Mouse (Mus musculus) liver, embryonic 16.5 days (tissue): Measurements from ENCODE around the gene Lars2. TPM values are rescaled to one million over a fixed set of nuclear protein-coding genes. Genes with fewer than 3 reads are reported as not detected.
A peak's percentile ranks its signal among the peaks of the same experiment; 100 is the strongest.

ENCODE experiments used
- ATAC-seq: fragments of 200-750 bp; cut with Nextera tagmentation; 2 replicates; pipeline ENCODE4 v1.8.0; 2017; ENCODE audit warnings: low read depth, mild to moderate bottlenecking, moderate number of reproducible peaks, moderate library complexity
- H3K27ac ChIP-seq: fragments of 300-500 bp; sonication (generic); 2 replicates; pipeline ENCODE4 v1.5.1; 2014; ENCODE audit warnings: mild to moderate bottlenecking, low read length
- H3K27me3 ChIP-seq: fragments of 300-500 bp; sonication (generic); 2 replicates; pipeline ENCODE4 v1.6.1; 2014; ENCODE audit warnings: low read depth, low read length, mixed read lengths; ENCODE audit not compliant: control insufficient read depth, insufficient read depth
- H3K36me3 ChIP-seq: fragments of 300-500 bp; sonication (generic); 2 replicates; pipeline ENCODE4 v1.6.1; 2014; ENCODE audit warnings: mild to moderate bottlenecking; ENCODE audit not compliant: control insufficient read depth, insufficient read depth
- H3K4me1 ChIP-seq: fragments of 300-500 bp; sonication (generic); 2 replicates; pipeline ENCODE4 v1.6.1; 2014; ENCODE audit warnings: low read depth, low read length, mixed read lengths; ENCODE audit not compliant: control insufficient read depth
- H3K4me2 ChIP-seq: fragments of 300-500 bp; sonication (generic); 2 replicates; pipeline ENCODE4 v1.6.1; 2014; ENCODE audit warnings: low read depth, low read length, mixed read lengths
- H3K4me3 ChIP-seq: fragments of 300-500 bp; sonication (generic); 2 replicates; pipeline ENCODE4 v1.5.1; 2014; ENCODE audit warnings: low read depth, mild to moderate bottlenecking, low read length
- H3K9ac ChIP-seq: fragments of 300-500 bp; sonication (generic); 2 replicates; pipeline ENCODE4 v1.6.1; 2014; ENCODE audit warnings: low read depth, low read length
- H3K9me3 ChIP-seq: fragments of 300-500 bp; sonication (generic); replicated peaks from 2 replicates; pipeline ENCODE4 v1.6.1; 2016; ENCODE audit warnings: low read length; ENCODE audit not compliant: control insufficient read depth
- WGBS: fragments of 180-500 bp; shearing (Covaris S2); extraction: QIAGEN DNeasy Blood & Tissue Kit; methylation state at CpG from one replicate; pipeline ENCODE4 v1.1.7; 2014; ENCODE audit not compliant: insufficient replicate concordance; 5-methylcytosine and 5-hydroxymethylcytosine counted together
- polyA plus RNA-seq: library from polyadenylated mRNA; unstranded; fragments of >200 nt; fragmentation: Nextera tagmentation; extraction: Ambion mirVana; gene quantifications from 2 replicates; pipeline ENCODE4 v1.2.1, GENCODE M21; 2015

Lars2 gene
- polyA plus RNA-seq, 1 experiment from 2014 or later, result 554 TPM

DNA sequence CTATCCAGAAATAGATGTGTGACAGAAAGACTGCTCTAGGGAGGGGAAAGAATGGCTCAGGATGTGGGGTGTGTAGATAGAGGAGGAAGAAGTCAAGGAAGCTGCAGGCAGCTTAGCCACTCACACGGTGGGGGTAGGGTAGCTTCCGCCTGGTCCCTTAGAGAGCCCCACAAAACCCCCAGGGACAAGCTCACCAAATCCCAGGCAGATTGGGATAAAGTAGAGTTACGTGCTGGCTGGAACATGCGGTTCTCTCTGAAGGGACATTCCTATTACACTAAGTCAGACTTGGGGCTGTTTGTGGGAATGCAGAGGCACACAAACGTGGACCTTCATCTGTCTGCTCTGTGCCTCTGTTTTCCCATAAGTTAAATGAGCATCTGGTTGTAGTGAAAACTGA, 124.2 kb downstream of the Lars2 start:
- peaks cover 37% of the 10 kb centered on the region for H3K4me1 ChIP-seq
- 73% methylated on average over 5 of the region's 5 CpGs for WGBS
- no peak overlapping the region for H3K4me2 ChIP-seq
- H3K9ac ChIP-seq, result no peak overlapping the region
- no peaks in the 10 kb centered on the region for H3K9me3 ChIP-seq
- H3K36me3 ChIP-seq, result no peaks in the 10 kb centered on the region; the same call in 1 of the 2 replicates
- no peak for ATAC-seq
- no peak overlapping the region for H3K4me3 ChIP-seq
- H3K27me3 ChIP-seq, result no peaks in the 10 kb centered on the region
- H3K27ac ChIP-seq, result 0 out of 2 replicates have a peak overlapping the region, but pooled peaks have one; percentile 12

- no peaks in the 10 kb centered on the region for H3K27me3 ChIP-seq
- H3K27ac ChIP-seq, result no peak overlapping the region
- H3K4me3 ChIP-seq, result no peak overlapping the region
- ATAC-seq, result peak; percentile 37
- no peak overlapping the region for H3K9ac ChIP-seq
- no peak overlapping the region for H3K4me2 ChIP-seq
- peaks cover 38% of the 10 kb centered on the region for H3K4me1 ChIP-seq
- no peaks in the 10 kb centered on the region; the same call in 1 of the 2 replicates for H3K36me3 ChIP-seq
- 67% methylated on average over 9 of the region's 9 CpGs for WGBS
- H3K9me3 ChIP-seq, result no peaks in the 10 kb centered on the region
Observed at GRCm38 (mm10) chr9:123491917-123492585, 125.3 kb downstream of the Lars2 start.

DNA sequence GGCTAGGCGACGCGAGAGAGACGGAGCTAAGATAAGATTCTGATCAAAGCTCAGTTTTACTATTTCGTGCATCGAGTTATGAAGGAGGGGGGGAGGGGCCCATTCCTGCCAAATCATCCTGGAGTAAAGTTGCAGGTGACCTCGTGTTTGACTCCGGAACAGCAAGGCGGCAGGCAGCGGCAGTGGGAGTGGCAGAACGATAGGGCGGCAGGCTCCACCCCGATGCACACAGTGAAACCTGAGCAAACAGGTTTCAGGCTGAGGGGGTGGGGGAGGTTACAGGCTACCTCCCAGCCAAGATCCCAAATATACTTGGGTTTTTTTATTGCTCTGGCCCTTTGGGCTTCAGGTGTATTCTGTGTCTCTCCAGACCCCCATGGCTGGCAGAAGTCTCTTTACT, 129.9 kb downstream of the Lars2 start:
- Histone ChIP-seq H3K4me2 (peak overlapping the region; percentile 33; the same call in 1 of the 2 replicates), H3K36me3 (no peaks in the 10 kb centered on the region), H3K4me1 (peaks cover 29% of the 10 kb centered on the region), H3K9ac (no peak overlapping the region), H3K9me3 (no peaks in the 10 kb centered on the region), H3K4me3 (0 out of 2 replicates have a peak overlapping the region, but pooled peaks have one; percentile 16), H3K27ac (no peak overlapping the region), H3K27me3 (no peaks in the 10 kb centered on the region)
- WGBS, result 35% methylated on average over 13 of the region's 13 CpGs
- peak; percentile 54; the same call in 1 of the 2 replicates for ATAC-seq

DNA sequence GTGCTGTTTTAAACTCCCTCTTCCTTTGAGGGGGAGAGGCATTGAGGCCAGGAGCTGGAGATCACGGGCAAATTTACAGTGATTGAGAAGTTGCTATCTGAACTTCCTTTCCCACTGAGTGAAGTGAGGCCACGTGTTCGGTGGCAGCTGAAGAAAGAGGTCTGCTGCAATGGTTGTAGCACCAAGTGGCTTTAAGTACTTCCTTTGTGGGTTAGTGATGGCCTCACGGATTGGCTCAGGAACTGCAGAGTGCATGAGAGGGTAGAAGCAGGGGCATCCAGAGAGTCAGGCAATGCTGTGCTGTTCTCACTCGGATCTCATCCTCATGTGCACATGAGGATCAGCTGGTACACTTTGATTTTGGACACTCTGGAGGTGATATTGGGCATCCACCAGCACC, 131.2 kb downstream of the Lars2 start:
- no peak overlapping the region for H3K27ac ChIP-seq
- H3K4me3 ChIP-seq, result no peak overlapping the region
- no peaks in the 10 kb centered on the region for H3K27me3 ChIP-seq
- ATAC-seq, result 0 out of 2 replicates have a peak, but pooled peaks have one; percentile 20
- H3K4me2 ChIP-seq, result no peak overlapping the region
- WGBS, result 34% methylated on average over 5 of the region's 5 CpGs
- H3K4me1 ChIP-seq, result peaks cover 18% of the 10 kb centered on the region
- H3K36me3 ChIP-seq, result peaks cover 6% of the 10 kb centered on the region; the same call in 1 of the 2 replicates
- H3K9me3 ChIP-seq, result no peaks in the 10 kb centered on the region
- no peak overlapping the region for H3K9ac ChIP-seq

- no peak overlapping the region for H3K9ac ChIP-seq
- H3K4me2 ChIP-seq, result no peak overlapping the region
- ATAC-seq, result no peak
- H3K27me3 ChIP-seq, result no peaks in the 10 kb centered on the region
- no peak overlapping the region for H3K27ac ChIP-seq
- H3K4me3 ChIP-seq, result no peak overlapping the region
- WGBS, result 67% methylated on average over 4 of the region's 4 CpGs
- peaks cover 16% of the 10 kb centered on the region for H3K4me1 ChIP-seq
- peaks cover 9% of the 10 kb centered on the region; the same call in 1 of the 2 replicates for H3K36me3 ChIP-seq
- no peaks in the 10 kb centered on the region for H3K9me3 ChIP-seq
Observed at GRCm38 (mm10) chr9:123500480-123500879, 133.8 kb downstream of the Lars2 start.

- Histone ChIP-seq H3K27ac (no peak overlapping the region), H3K4me2 (no peak overlapping the region), H3K27me3 (no peaks in the 10 kb centered on the region), H3K9ac (no peak overlapping the region), H3K4me1 (no peaks in the 10 kb centered on the region; the same call in 1 of the 2 replicates), H3K9me3 (no peaks in the 10 kb centered on the region), H3K36me3 (peaks cover 9% of the 10 kb centered on the region; the same call in 1 of the 2 replicates), H3K4me3 (no peak overlapping the region)
- 76% methylated on average over 5 of the region's 5 CpGs for WGBS
- no peak for ATAC-seq
Observed at GRCm38 (mm10) chr9:123503171-123503834, 136.6 kb downstream of the Lars2 start.

- H3K36me3 ChIP-seq, result peaks cover 9% of the 10 kb centered on the region; the same call in 1 of the 2 replicates
- no peaks in the 10 kb centered on the region for H3K9me3 ChIP-seq
- WGBS, result 1% methylated on average over 2 of the region's 2 CpGs
Observed at GRCm38 (mm10) chr9:123504325-123504724, 137.6 kb downstream of the Lars2 start.

DNA sequence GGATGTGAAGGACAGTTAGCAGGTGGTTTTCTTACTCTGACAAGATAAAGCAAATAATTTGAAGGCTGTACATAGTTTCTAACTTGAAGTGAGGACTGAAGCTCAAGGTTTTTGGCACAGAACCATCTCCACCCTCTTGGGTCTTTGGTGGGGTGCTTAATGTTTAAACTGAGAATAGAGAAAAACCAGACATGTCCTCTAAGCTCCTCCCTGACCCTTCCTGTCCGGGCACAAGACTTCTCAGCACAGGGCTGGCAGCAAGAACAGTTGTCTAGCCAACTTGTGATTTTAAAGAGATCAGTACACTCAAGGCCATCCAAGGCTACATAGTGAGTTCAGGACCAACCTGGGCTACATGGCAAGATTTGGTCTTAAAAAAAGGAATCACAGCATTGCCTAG, 138.9 kb downstream of the Lars2 start:
- H3K4me1 ChIP-seq, result no peaks in the 10 kb centered on the region; the same call in 1 of the 2 replicates
- H3K27ac ChIP-seq, result no peak overlapping the region
- H3K4me3 ChIP-seq, result no peak overlapping the region
- H3K9me3 ChIP-seq, result no peaks in the 10 kb centered on the region
- no peak for ATAC-seq
- peaks cover 9% of the 10 kb centered on the region; the same call in 1 of the 2 replicates for H3K36me3 ChIP-seq
- 64% methylated on average over 1 of the region's 1 CpGs for WGBS
- no peaks in the 10 kb centered on the region for H3K27me3 ChIP-seq
- H3K4me2 ChIP-seq, result no peak overlapping the region
- H3K9ac ChIP-seq, result no peak overlapping the region

More at GRCm38 (mm10) chr9:123504325-123504724, 137.6 kb downstream of the Lars2 start:
- H3K27me3 ChIP-seq, result no peaks in the 10 kb centered on the region
- no peak overlapping the region for H3K4me2 ChIP-seq
- peak; percentile 85 for ATAC-seq
- H3K9ac ChIP-seq, result no peak overlapping the region
- no peak overlapping the region for H3K4me3 ChIP-seq
- no peak overlapping the region for H3K27ac ChIP-seq
- no peaks in the 10 kb centered on the region; the same call in 1 of the 2 replicates for H3K4me1 ChIP-seq
